Mouse (Mus musculus) megakaryocyte, adult 5-6 weeks (primary cell): ENCODE data around the gene Dnajc7. TPM values are rescaled to one million over a fixed set of nuclear protein-coding genes. Genes with fewer than 3 reads are reported as not detected.
"Not testable (repeated sequence)": the region's sequence is repeated elsewhere in the genome, so short reads cannot be mapped to it uniquely, and the experiment has no call there.

Source experiments
- ATAC-seq: 2 replicates; pipeline ENCODE4 v1.8.0; 2016; ENCODE audit warnings: mild to moderate bottlenecking, inconsistent platforms; ENCODE audit not compliant: poor library complexity, severe bottlenecking
- total RNA-seq, 2 experiments: library from RNA; stranded (forward) in 1 of 2; stranded (reverse) in 1 of 2; fragments of 153-499, 151-499 nt in 1 of 2; fragments of 221-1000, 200-1000 nt in 1 of 2; gene quantifications; 2 replicates each; pipeline versions ENCODE4 v1.2.3 to v1.2.4; 2015 to 2017

Gene Dnajc7
- total RNA-seq, 2 experiments from 2014 or later: 98.1 to 145 TPM

DNA sequence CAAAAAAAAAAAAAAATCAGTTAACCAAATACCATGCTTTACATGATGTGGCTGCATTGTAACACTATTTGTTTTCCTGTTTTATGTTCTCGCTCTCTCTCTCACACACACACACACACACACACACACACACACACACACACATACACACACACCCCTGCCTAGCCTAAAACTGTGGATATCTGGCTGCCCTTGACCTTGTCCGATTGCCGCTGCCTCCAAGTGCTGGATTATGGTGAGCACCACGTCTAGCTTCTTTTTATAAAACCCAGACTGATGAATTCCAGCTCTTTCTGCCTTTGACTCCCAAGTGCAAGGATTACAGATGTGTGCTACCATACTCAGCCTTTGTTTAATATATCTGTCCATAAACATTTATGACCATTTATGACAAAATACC is 2.5 kb downstream of the Dnajc7 start:
- ATAC-seq: no peak

DNA sequence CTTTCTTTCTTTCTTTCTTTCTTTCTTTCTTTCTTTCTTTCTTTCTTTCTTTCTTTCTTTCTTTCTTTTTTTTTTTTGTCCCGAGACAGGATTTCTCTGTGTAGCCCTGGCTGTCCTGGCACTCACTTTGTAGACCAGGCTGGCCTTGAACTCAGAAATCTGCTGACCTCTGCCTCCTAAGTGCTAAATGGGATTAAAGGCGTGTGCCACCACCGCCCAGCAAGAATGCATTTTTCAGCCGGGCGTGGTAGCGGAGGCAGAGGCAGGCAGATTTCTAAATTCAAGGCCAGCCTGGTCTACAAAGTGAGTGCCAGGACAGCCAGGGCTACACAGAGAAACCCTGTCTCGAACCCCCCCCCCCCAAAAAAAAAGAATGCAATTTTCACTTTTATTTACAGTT is 3.1 kb downstream of the Dnajc7 start:
- ATAC-seq: not testable (repeated sequence)

DNA sequence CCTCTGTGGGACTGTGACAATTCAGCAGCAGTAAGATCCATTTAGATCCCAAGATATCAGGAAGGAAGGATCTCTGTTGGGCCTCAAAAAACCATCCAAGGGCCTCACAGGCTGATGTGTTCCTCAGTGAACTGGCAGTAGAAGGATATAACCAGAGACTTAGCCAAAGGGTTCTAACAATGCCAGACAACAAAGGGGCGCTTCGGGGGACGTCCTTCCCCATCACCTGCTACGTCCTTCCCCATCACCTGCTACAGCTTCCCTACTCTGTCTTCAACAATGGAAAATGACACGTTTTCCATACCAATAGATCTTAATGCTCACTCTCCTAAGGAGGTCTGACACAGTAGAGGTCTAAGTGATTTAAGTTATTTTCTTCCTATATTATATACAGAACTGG is 3.6 kb downstream of the Dnajc7 start:
- no peak for ATAC-seq

DNA sequence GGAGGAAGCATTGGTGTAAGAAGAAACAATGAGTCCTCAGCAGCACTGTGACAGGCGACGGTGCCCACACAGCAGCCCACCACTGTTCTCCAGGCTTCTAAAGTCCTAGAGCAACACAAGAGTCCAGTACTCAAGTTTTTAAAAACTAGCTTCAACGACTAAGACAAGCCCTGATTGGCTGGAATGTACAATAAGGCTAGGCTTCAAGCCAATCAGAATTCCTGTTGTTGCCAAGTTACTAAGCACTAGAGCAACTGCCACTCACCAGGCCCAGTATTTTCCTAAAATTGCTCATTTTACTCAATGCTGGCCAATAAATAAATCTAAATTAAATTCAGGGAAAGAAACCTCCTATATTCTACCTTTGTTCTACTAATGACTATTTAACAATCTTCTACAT is 6.7 kb downstream of the Dnajc7 start:
- no peak for ATAC-seq

DNA sequence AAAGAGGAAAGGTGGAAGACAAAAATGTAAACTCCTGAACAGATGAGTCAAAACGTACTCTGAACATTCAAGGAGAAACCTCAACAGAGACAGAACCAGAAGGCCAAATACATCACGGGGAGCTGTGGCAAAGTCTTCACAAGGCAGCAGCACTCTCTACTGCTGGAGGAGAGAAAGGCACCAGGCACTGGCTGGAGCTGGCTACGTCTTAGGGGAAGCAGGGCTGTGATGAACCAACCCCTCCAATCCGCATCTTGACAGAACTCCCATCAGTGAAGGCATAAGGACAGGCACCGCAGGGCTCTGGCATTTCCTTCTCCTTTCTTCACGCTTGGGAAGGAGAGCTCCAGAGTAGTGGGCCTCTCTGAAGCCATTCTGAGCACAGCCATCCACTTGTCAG is 8.3 kb downstream of the Dnajc7 start:
- ATAC-seq: no peak

DNA sequence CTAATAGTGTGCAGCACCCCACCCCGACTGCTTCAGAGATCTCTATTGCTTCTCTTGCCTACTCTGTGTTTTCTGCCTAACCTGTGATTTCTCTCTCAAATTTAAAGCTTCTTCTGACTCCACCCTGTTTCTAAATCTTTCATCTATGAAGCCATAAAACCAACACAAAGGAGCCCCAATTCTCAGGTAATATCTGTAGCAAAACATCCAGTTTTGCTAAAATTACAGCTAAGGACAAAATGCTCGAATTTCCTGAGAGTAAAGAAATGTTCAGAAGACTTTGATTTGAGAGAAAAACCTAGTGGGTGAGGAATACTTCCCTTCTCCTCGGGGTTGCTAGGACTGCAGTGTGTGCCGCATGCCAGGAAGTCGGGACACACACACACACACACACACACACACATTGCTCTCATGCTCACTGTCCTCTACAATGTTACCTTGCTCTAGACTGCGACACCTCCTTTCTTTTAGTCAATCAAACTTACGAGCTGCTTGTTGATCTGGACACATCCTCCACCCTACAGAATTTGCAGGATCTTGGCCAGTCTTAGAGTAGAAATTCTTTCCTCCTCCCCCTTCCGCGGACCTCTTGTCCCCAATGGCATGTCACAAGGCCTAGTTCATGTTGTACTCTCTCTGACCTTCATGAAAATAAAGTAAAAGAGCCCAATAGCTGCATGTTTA is 9.8 kb downstream of the Dnajc7 start:
- no peak for ATAC-seq

DNA sequence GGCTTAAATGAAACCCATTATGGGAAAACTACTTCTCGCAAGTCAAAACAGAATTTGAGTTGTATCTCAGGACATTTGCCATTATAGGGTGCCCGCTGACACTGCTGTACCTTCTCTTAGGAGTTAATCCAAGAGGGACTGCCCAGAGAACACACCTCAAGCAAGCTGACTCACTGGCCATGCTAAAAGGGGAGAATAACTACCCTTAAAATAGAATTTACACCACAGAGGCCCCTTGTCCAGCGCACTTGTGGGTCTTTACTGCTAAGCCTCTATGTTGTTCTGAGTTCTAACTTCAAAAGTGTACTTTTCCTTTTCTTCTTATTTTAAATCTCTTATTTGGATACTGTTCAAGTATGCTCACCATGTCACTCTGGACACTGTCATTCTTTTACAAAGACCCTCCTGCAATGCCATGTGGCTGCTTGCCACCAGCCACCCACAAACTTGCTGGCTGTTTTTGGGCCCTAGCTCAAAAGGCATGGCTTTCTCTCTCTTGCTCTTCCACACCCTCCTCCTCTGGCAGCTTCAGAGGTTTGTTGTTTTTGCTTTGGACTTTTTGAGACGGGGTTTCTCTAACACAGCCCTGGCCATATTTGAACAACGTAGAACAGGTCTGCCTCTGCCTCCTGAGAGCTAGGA is 10.5 kb downstream of the Dnajc7 start:
- ATAC-seq: no peak

DNA sequence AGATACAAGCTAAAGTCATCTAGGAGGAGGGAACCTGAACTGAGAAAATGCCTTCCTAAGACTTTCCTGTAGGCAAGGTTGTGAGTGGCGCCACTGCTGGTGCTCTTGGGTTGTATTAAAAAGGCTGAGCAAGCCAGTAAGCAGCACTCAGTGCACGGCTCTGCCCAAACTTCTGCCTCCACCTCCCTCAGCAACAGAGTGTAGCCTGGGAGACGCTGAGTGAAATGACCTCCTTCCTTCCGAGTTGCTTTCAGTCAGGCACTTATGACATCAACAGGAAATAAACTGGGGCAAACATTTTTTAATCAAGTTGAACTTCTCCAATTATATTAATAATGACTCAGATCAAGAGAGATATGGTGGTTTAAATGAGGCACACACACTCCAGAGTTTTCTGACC is 11.2 kb downstream of the Dnajc7 start:
- ATAC-seq: no peak

DNA sequence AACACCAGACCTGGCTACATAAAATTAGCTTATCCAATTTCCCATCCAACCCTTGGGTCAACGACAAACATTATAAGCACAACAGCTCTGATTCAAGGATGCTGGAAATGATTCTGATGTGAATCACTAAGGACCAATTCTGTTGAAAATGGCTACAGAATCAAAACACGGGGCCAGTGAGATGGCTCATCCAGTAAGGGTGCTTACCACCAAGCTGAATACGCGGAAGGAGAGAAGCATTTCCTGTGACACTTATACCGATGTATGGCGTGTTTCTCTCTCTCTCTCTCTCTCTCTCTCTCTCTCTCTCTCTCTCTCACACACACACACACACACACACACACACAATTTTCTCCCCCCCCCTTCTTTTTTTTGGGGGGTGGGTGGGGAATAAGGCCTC is 12.8 kb downstream of the Dnajc7 start:
- ATAC-seq: no peak

DNA sequence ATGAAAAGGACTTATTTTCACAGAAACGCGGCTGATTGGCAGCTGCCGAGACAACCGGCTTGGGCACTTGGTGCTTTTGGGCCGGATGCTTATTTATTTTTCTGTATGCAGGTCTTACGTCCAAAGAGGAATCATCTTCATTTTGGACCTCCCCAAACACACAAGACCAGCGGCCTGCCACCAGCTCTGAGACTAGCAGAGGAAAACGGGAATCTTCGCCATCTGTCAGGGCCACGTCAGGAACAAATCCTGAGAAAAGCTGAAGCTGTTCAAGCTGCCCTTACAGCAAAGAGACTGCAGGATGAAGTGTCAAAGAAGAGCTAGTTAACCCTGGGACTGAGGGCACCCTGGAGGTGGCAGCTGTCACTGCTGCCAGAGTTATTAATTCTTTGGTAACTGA is 14.5 kb downstream of the Dnajc7 start:
- ATAC-seq: no peak

DNA sequence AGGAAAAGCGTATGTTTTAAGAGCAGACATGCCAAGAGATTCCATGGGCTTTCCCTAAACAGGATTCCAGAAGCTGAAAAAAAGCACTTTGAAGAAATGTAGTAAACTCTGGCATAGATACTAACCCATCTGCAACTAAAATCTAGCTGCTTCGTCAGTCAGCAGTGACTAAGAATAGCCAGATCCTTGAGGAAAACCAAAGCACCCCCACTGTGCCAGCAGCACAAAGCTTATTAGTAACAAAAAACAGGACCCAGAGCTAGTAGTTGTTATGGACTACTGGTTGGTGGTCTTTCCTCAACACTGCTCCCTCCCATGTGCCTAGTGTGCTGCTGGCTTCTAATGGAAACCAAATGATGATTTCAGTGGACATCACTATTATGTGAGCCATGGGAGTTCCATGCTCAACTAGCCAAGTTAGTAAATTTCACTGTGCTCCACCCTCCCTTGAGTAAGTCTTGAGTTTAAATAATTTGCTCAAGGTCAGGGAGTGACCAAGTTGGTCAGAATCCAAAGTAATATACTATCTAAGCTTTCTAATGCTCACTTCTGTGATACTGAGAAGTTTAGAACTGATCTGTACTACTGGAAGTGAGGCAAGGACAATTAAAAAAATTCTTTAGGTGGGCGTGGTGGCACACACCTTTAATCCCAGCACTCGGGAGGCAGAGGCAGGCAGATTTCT is 15.5 kb downstream of the Dnajc7 start:
- no peak for ATAC-seq

DNA sequence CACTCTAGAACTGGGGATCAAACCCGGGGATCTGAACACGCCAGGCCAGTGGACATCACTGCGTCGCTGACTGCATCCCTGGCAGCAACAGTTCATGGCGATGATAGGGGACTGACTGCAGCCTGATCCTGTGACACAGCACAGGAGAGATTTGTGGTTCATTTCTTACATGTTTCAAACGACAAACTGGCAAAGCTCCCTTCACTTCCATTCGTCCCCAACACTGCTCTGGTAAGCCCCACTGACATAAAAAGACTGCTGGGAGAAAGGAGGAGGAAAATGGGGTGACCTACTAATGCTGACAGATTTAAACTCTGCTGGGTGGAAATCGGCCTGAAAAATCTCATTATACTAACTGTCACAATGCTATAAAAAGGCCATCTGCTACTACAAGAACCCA is 16.2 kb downstream of the Dnajc7 start:
- ATAC-seq: no peak

DNA sequence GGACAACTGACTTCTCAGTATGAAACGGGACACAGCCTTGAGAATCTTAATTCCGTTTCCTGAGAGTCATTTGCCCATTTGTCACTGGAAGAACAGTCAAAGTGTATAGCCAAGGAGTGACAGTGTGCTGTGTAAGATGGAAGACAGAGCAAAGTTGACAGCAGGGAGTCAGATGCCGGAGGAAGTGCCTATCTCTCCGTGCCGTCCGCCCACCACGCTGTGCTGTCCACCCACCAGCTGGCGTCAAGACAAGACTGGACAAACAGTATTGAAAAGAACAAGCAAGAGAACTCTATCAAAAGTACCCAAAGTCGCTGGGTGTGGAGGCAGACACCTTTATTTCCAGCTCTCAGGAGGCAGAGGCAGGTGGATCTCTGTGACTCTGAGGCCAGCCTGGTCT is 16.8 kb downstream of the Dnajc7 start:
- ATAC-seq: no peak

DNA sequence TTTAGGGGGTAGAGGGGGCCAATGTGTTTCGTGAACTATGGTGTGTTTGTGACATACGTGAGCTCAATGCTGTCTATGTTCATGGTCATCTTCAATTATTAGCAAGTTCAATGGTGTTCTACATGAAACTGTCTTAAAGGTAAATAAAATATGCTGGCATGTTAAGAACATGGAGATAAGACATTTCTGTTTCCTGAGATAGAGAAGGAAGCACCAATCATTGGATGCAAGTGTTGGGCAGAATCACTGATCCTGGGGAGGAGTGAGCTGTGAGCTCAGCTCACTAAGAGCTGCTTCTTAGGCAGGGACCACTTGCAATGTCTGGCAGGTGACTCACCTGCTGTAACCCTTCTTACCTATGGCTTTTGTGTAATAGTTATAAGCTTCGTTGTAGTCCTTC is 18.6 kb downstream of the Dnajc7 start:
- ATAC-seq: no peak

DNA sequence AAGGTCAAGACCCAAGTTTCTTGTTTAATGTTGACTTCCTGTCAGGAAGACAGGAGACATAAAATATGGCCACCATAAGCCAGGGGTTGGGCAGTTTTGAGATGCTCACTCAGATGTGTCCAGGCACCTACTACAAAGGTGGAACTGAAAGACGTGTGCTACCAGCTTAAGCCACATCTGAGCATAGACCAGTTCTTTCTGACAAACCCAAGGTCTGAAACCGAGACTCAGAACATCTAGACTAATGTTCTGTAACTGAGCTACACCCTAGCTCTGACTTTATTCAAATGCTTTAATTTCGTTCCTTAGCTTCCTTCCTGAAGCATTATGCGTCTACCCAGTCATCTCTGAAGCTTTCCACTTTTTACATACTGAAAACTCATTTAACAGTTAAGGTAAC is 21.9 kb downstream of the Dnajc7 start:
- ATAC-seq: no peak

DNA sequence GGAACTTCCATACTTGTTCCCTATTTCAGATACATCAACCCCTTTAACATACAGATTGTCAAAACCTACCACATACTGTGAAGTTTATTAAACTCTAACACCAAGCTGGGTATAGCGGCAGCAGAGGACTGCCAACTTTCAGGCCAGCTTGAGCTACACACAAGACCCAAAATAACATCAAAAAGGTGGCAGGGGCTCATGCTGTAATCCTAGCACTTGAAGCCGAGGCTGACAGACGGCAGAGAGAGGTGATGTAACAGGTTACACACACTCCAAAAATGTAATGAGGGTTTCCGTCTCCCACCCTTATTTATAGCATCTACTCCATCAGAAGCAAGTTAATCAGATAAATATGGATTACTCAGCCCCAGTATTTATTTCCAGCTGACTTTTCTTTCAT is 24.4 kb downstream of the Dnajc7 start:
- no peak for ATAC-seq

DNA sequence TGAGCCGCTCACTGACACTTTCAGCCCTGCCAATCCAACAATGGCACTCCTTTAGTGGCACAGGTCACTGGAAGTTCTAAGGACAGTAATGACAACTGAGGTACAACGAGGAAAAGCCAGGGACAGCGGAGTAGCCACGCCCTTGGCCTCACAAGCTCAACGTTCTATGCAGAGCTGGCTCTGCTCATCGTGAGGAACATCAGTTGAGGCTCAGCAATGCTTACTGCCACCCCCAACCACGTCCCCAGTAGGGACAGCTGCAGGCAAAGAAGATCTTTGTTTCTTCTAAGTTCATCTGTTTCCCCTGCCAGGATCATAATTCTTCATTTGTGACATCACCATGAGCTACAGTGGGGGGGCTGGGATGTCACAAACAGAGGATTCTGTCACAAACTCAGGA is 25.4 kb downstream of the Dnajc7 start:
- ATAC-seq: no peak

DNA sequence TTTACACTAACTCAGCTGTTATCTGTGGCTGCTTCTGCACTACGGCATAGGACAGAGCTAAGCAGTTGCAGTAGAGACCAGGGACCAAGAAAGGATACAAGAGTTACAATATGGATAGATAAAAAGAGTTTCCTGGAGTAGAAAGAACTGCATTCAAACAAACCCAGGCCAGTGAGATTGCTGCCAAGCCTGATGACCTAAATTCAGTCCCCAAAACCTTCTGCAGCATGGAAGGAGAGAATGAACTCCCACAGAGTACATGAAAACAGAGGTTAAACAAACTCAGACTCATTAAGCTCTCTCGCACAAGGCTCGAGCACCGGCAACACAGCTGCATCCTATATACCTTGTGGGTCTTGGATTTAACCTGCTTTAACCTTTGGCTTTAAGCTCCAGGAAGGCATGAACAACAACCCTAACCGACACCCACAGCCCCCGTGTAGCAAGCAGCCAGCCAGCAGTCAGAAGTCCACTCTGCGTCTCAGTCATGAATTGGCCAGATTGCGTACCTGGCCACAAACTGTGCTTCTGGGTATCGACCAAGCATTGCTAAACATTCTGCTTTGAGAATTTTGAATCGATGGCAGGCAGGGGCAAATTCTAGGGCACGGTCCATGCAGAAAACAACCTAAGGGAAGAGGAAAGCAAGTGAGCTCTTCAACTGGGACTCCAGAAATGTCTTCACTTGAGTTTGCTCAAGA is 27.5 kb downstream of the Dnajc7 start:
- ATAC-seq: no peak

DNA sequence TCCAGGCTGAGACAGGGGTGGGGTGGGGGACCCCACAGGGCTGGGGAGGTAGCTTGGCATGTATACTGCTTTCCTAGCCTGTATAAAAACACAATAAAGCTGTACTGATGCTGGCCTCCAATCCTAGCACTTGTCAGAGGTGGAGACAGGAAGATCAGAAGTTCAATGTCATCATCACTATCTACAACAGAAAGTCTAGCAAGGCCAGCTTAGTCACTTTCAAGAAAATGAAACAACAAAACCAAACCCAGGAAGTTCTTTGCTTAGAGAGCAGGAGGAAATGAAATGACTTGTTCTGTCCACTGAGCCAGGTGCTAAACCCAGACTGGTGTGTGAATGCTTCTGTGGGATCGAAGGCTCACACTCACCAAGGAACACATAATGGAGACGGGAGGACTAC is 31.5 kb downstream of the Dnajc7 start:
- no peak; the same call in 1 of the 2 replicates for ATAC-seq

DNA sequence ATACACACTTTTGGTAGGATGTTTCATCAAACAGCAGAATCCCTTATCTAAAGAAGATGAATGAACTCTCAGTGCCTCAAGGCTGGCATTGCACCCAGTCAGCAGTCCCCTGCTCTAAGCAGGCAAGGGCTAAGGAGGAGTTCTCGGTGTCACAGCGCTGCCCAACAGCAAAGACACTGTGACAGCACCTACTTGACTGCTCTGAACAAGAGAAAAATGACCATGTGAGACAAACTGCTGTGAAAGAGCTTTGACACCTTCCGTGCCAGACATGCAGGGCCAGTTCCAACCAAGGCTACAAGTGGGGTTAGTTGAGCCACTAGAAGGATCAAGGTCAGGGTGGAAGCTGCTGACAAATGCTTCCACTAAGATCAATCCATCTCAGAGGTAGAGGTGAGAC is 34.8 kb downstream of the Dnajc7 start:
- ATAC-seq: no peak

DNA sequence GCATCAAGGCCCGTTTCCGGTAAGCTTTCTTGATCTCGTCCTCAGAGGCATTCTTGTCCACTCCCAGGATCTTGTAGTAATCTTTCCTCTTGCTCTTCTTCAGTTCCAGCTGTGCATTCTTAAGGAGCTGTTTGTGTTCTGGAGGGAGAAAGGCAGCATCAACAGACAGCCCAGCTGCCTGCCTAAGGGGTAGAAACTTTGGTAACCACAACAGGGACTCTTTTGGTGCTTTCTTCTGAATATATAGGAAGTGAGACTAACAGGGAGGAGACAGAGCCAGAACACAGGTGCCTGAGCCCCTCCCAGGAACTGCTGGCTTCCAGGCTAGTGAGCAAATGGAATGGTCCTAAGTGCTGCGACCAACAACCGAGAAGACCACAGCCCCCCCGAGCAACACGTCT is 35.4 kb downstream of the Dnajc7 start:
- peak; percentile 51 for ATAC-seq

DNA sequence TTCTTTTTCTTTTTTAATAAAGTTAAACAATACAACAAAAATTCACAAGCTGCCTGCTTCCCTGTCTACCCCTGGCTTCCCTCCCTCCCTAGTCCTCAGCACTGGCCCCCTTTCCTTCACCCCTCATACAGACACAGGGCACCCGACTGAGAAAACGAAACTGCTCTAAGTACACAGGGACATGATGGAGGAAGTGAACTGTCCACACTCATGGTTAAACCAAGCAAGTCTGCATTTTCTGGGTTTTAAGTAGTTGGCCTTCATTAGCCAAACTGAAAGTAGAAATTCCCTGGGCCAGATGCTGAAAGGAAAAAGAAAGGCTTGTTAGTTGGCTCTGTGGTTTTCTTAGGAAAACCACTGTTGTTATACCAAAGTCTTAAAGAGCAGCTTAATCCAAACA is 37.1 kb downstream of the Dnajc7 start:
- no peak for ATAC-seq
